Mouse (Mus musculus) spleen, embryonic (tissue): ENCODE measurements around the gene Aldh16a1.

Experiments used
- CTCF ChIA-PET: fragments of 350-600 bp; sonication (Branson Sonifier 250); formaldehyde crosslinking; loops from one replicate; lab custom pipeline; 2022; lab: Charles Lee

Gene Aldh16a1

DNA sequence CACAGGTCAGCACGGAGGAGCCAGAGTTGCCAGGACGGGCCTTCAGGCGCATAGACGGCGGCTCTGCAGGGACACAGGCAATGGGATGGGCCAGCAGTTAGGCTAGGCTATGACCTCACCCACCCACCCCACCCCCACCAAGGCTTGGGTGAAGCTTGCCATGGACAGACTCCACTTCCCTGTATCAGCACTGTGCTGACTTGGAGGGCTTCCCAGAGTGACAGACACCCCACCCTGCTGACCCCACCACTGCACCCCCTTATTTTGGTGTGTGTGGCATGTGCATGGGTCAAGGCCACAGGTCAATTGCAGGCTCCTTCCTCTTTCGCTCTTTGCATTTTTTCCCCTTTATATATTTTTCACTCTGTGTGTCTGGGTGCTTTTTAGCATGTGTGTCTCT, 59.0 kb downstream of the Aldh16a1 start:
- CTCF ChIA-PET = no interaction called here

DNA sequence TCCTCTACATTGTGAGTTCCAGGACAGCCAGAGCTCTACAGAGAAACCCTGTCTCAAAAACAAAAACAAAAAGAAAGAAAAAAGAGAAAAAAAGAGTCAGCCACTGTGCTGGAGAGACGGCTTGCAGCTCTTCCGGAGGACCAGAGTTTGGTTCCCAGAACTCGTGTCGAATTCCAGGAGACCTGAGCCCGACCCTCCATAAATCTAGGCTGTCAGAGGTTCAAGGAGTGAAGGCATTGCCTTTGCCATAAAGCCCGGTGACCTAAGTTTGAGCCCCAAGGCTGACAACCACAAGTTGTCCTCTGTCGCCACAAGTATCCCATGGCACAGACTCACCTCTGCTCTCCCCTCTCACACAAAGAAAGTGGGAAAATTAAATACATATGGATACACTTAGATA, 60.3 kb downstream of the Aldh16a1 start:
- CTCF ChIA-PET = no interaction called here

DNA sequence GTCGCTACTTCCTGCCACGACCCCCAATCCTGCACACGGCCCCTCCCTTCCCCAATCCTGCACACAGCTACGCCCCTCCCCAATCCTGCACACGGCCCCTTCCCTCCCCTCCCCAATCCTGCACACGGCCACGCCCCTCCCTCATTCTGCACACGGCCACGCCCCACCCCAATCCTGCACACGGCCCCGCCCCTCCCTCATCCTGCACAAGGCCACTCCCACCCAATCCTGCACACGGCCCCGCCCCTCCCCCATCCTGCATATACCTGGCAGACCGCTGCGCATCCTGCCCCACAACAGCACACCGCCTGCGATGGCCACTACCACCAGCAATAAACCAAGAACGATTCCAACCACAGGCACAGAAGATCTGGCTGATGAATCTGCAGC, 60.9 kb downstream of the Aldh16a1 start:
- CTCF ChIA-PET = interaction anchor here (0.6 kb wide), 1 partner anchor 324 kb away, joined by 6 read pairs; no protein-coding TSS in a partner anchor

DNA sequence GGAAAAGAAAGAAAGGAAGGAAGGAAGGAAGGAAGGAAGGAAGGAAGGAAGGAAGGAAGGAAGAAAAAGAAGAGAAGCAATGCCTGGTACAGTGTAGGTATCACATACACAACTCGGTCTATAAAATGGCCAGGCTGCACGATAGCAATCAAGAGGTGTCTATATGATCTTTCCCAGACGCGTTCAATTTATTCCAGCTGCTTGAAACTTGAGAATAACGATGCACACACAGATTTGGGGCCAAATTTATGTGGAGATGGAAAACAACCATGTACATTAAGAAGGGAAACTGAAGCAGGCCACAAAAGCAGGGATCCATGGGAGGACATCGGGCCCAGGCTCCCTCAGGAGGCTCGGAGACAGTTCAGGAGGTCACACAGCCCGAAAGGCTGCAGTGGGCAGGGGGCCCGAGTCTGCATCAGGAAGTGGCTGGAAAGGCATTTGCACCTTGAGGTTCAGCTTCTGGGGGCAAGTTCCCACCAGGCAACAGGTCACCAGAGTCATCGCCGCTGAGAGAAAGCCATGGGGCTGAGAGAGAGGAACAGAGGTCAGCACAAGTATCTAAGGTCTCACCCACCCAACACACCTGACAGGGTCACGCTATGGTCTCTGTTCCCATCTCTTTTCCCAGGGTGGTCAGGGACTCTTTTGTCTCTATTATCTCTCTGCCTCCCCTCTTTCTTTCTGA, 61.4 kb downstream of the Aldh16a1 start:
- CTCF ChIA-PET = interaction anchor here (0.6 to 0.7 kb wide), 2 partner anchors 53 to 325 kb away, joined by 6 to 23 read pairs; no protein-coding TSS in a partner anchor

DNA sequence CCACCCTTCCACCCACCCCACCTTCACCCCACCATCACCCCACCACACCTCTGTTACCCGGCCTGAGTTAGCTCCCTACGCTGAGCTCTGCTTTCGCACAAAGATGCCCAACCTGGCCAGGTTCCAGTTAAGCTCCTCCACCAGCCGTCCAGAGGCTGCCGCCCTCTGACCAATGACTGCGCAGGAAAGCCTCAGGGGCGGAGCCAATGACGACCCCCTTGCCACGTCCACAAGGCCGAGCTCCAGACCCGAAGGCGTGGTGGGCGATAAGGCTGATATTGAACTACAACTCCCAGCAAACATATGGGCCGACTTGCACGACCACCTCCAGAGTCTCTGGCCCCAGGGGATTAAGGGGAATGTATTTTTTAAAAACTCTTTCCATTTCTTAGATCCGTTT, 62.3 kb downstream of the Aldh16a1 start, which contains the start of gene Rcn3:
TSS of gene Rcn3 (minus strand) at position 174 of the 400 bp plus-strand sequence.
- CTCF ChIA-PET = interaction anchor here (0.6 to 0.7 kb wide), 2 partner anchors 46 to 54 kb away, joined by 3 to 23 read pairs; no protein-coding TSS in a partner anchor

DNA sequence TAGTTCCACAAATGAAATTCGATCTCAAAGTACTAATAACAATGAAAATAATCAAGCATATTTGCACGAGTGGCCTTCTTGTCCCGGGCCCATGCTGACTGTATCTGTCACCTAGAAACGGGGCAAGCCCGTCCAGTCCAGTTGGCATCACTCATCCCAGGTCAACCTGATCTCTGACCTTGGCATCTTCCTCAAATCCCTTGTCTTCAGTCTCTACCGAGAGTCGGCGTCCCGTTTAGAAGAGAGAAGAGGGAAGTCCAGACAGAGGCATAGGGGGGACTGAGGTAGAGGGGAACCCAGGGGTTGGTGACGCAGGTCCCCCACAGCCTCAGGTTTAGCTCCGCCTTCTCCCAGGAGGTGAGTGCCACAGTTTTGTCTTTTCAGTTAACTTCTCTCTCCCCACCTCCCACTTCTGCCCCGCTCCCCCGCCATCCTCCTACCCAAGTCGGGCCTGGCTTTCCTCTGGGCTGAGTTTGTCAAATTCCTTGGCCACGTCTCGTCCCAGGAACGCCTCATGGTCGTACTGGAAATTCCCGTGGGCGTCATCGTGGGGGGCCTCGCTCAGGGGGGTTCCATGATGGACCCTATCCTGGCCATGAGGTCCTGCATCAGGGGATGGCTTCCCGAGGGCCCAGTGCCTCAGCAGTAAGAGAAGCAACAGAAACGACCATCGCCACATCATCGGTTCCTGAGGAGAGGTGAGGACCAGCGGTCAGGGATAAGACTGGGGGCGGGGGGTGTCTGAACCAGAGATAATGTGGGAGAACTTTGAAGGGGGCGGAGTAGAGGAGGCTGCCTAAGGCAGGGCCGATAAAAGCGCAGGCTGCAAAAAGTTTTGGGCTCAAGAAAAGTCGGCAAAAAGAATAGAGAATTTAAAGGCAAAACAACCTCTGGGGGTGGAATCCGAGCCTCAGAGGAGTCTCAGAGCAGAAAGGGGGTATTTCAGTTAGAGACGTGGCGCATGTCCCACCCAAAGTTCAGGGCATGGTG, 63.1 kb downstream of the Aldh16a1 start:
- CTCF ChIA-PET = no interaction called here
